Mouse (Mus musculus): ENCODE measurements around the gene Myo18a. TPM values are rescaled to one million over a fixed set of nuclear protein-coding genes. Genes with fewer than 3 reads are reported as not detected.
"Not testable (repeated sequence)": the region's sequence is repeated elsewhere in the genome, so short reads cannot be mapped to it uniquely, and the experiment has no call there.

Myo18a gene
- polyA plus RNA-seq, 1 experiment from 2014 or later = 32.4 TPM

DNA sequence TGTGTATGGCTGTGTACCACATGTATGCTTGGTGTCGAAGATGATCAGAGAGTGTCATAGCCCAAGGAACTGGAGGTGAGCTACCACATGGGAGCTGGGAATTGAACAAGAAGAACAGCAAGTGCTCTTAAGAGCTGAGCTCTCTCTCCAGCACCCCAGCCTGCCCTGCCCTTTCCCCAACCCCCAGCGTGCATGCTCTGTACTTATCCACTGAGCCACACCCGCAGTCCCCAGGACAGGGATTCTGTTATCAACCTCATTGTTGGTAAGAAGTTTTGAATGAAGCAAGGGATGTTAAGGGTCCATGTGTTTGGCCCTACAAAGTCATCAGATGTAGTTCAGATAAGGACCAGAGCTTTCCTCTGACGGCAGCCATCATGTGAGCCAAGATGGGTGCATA is 16.4 kb upstream of the Myo18a start:
- no peaks in the 10 kb centered on the region for H3K4me1 ChIP-seq (ENCODE audit: insufficient read depth, low read length)
- no peak overlapping the region for H3K4me2 ChIP-seq (replicated peaks; ENCODE audit: low read depth, low read length)
- no peak for ATAC-seq (ENCODE audit: low FRiP score, low TSS enrichment)
- no peaks in the 10 kb centered on the region for H3K36me3 ChIP-seq (ENCODE audit: insufficient read depth, low read length)
- no peak overlapping the region for H3K9ac ChIP-seq (replicated peaks; ENCODE audit: low read length)
- 93% methylated on average over 4 of the region's 4 CpGs for WGBS
- no peak overlapping the region for H3K27ac ChIP-seq (ENCODE audit: low read length)
- no peak overlapping the region for H3K4me3 ChIP-seq (ENCODE audit: low read length)
- no peaks in the 10 kb centered on the region for H3K9me3 ChIP-seq (ENCODE audit: low read length)
- no peaks in the 10 kb centered on the region for H3K27me3 ChIP-seq (ENCODE audit: insufficient read depth, low read length)

DNA sequence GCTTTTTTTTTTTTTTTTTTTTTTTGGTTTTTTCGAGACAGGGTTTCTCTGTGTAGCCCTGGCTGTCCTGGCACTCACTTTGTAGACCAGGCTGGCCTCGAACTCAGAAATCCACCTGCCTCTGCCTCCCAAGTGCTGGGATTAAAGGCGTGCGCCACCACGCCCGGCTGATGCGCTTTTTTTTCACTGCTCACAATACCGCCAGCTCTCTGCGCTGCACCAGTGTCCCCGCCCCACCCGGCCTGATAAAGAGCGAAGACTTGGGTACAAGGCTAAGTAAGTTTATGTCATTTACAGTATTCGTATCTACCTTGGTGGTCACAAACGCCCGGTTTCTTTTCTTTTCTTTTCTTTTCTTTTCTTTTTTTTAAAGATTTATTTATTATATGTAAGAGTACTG is 15.9 kb upstream of the Myo18a start:
- not testable (repeated sequence) for H3K4me2 ChIP-seq (replicated peaks; ENCODE audit: low read depth, low read length); H3K27me3 ChIP-seq (ENCODE audit: insufficient read depth, low read length); H3K9me3 ChIP-seq (ENCODE audit: low read length); ATAC-seq (ENCODE audit: low FRiP score, low TSS enrichment); H3K4me3 ChIP-seq (ENCODE audit: low read length); H3K27ac ChIP-seq (ENCODE audit: low read length); H3K4me1 ChIP-seq (ENCODE audit: insufficient read depth, low read length); H3K9ac ChIP-seq (replicated peaks; ENCODE audit: low read length); H3K36me3 ChIP-seq (ENCODE audit: insufficient read depth, low read length)
- WGBS = 97% methylated on average over 13 of the region's 15 CpGs

DNA sequence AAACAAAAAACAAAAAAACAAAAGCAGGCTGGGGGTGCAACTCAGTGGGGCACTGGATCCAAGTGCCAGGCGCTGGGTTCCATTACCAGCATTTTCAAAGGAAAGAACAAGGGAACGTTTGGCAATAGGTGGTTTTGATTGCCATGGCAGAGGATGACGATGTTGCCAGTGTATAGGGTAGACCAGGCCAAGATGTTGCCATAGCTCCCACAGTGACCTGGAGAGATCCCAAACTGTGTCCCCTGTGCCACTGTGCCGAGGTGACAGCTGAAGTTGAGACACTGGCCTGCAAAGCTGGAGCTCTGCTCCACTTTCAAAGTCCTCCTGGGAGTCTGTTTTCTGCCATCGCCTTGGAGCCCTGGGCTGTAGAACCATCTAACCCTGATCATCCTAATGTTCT is 14.1 kb upstream of the Myo18a start:
- ATAC-seq (ENCODE audit: low FRiP score, low TSS enrichment) = no peak
- 85% methylated on average over 5 of the region's 5 CpGs for WGBS
- Histone ChIP-seq H3K36me3 (ENCODE audit: insufficient read depth, low read length) (no peaks in the 10 kb centered on the region), H3K27ac (ENCODE audit: low read length) (no peak overlapping the region), H3K9me3 (ENCODE audit: low read length) (no peaks in the 10 kb centered on the region), H3K9ac (replicated peaks; ENCODE audit: low read length) (no peak overlapping the region), H3K4me1 (ENCODE audit: insufficient read depth, low read length) (no peaks in the 10 kb centered on the region), H3K27me3 (ENCODE audit: insufficient read depth, low read length) (no peaks in the 10 kb centered on the region), H3K4me3 (ENCODE audit: low read length) (no peak overlapping the region), H3K4me2 (replicated peaks; ENCODE audit: low read depth, low read length) (no peak overlapping the region)

DNA sequence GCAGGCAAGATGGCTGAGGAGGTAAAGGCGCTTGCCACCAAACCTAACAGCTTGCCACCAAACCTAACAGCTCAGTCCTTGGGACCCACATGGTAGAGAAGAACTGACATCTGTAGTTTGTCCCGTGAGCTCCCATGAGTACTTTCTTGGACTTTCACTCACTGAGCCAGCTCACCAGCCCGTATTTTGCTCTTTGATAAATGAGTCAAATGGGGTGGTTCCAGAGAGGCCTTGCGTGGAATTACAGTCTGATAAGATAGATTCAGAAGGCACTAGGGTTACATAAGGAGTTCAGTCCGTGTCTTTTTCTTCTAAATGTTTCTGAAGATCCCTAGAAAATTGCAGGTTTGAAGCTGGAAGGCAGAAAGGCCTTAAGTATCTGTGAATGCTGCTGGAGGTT is 10.5 kb upstream of the Myo18a start:
- Histone ChIP-seq H3K4me3 (ENCODE audit: low read length) (no peak overlapping the region), H3K36me3 (ENCODE audit: insufficient read depth, low read length) (no peaks in the 10 kb centered on the region), H3K4me2 (replicated peaks; ENCODE audit: low read depth, low read length) (no peak overlapping the region), H3K27ac (ENCODE audit: low read length) (no peak overlapping the region), H3K9me3 (ENCODE audit: low read length) (no peaks in the 10 kb centered on the region), H3K9ac (replicated peaks; ENCODE audit: low read length) (no peak overlapping the region), H3K4me1 (ENCODE audit: insufficient read depth, low read length) (no peaks in the 10 kb centered on the region), H3K27me3 (ENCODE audit: insufficient read depth, low read length) (no peaks in the 10 kb centered on the region)
- no peak for ATAC-seq (ENCODE audit: low FRiP score, low TSS enrichment)
- 77% methylated on average over 5 of the region's 5 CpGs for WGBS

DNA sequence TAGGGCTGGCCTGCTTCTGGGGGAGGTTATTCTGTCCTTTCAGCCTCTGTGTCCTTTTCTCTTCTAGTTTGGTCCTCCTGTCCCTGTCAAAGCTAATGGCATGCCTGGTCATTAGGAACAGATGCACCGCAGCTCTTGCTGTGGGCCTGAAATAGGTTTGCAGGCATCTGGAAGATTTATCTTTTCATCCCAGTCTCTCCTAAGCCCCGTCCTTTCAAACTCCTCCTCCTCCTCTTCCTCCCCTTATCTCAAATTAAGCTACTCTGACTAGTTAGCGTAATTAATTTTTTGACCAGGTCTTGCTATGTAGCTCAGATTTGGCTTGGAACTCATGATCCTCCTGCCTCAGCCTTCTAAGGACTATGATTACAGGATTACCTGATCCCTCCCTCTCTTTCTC is 9.6 kb upstream of the Myo18a start:
- no peaks in the 10 kb centered on the region for H3K27me3 ChIP-seq (ENCODE audit: insufficient read depth, low read length)
- H3K36me3 ChIP-seq (ENCODE audit: insufficient read depth, low read length) = no peaks in the 10 kb centered on the region
- H3K4me3 ChIP-seq (ENCODE audit: low read length) = no peak overlapping the region
- H3K9me3 ChIP-seq (ENCODE audit: low read length) = no peaks in the 10 kb centered on the region
- no peak overlapping the region for H3K4me2 ChIP-seq (replicated peaks; ENCODE audit: low read depth, low read length)
- ATAC-seq (ENCODE audit: low FRiP score, low TSS enrichment) = no peak
- no peak overlapping the region for H3K27ac ChIP-seq (ENCODE audit: low read length)
- 59% methylated on average over 3 of the region's 3 CpGs for WGBS
- no peaks in the 10 kb centered on the region for H3K4me1 ChIP-seq (ENCODE audit: insufficient read depth, low read length)
- no peak overlapping the region for H3K9ac ChIP-seq (replicated peaks; ENCODE audit: low read length)

DNA sequence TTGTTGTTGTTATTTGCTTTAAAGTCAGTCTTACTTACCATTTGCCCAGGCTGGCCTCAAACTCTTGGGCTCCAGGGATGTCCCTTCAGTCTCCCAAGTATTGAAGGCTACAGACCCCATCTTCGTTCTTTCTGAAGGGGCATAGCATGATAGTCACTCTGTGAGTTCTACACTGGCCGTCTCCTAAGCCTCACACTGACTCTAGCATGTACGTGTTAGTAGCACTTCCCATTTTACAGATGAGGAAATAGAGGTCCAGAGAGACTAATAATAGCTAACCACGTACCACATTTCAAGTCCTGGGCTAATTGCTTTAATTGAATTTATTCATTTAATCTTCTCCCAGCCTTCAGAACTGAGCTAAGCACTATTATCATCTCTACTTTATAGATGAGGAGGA is 3.0 kb upstream of the Myo18a start:
- H3K36me3 ChIP-seq (ENCODE audit: insufficient read depth, low read length) = no peaks in the 10 kb centered on the region
- H3K27me3 ChIP-seq (ENCODE audit: insufficient read depth, low read length) = no peaks in the 10 kb centered on the region
- H3K9me3 ChIP-seq (ENCODE audit: low read length) = no peaks in the 10 kb centered on the region
- no peak for ATAC-seq (ENCODE audit: low FRiP score, low TSS enrichment)
- peaks cover 13% of the 10 kb centered on the region for H3K4me1 ChIP-seq (ENCODE audit: insufficient read depth, low read length)
- H3K4me3 ChIP-seq (ENCODE audit: low read length) = no peak overlapping the region
- H3K4me2 ChIP-seq (replicated peaks; ENCODE audit: low read depth, low read length) = no peak overlapping the region
- no peak overlapping the region for H3K9ac ChIP-seq (replicated peaks; ENCODE audit: low read length)
- 87% methylated on average over 4 of the region's 4 CpGs for WGBS
- H3K27ac ChIP-seq (ENCODE audit: low read length) = no peak overlapping the region

DNA sequence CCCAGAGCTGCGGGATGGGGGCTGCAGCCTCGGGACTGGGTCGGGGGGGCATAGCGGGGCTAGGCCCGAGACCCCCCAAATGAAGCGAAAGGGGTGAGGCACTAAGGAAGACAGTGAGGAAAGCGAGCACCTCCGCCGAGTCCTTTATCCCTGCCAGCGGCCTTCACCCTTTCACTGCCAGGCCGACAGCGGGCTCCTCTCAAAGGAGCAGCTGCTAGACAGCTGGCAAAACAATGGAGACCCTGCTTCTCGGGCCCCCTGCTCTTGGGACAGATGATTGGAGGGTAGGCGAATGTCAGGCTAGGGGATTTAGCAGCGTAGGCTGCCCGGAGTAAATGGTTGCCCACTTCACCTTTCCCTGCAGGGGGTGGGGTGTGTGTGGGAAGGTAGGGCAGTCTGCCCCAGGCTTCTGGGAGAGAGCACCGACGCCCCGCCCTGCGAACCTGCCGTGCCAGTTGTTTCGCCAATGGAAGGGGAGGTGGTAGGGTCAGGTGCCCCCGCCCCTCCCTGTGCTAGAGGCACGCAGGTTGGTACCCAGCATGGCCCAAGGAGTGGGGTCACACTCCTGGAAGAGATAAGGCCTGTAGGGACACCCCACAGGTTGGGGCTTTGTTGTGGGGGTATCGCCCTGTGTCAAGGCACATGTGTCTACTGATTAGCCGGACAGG is 761 bp downstream of the Myo18a start:
- Histone ChIP-seq H3K4me1 (ENCODE audit: insufficient read depth, low read length) (peaks cover 38% of the 10 kb centered on the region), H3K9ac (replicated peaks; ENCODE audit: low read length) (peak overlapping the region; percentile 91), H3K4me2 (replicated peaks; ENCODE audit: low read depth, low read length) (peak overlapping the region; percentile 74), H3K36me3 (ENCODE audit: insufficient read depth, low read length) (no peaks in the 10 kb centered on the region), H3K27ac (ENCODE audit: low read length) (peak overlapping the region; percentile 91), H3K4me3 (ENCODE audit: low read length) (peak overlapping the region; percentile 80), H3K9me3 (ENCODE audit: low read length) (no peaks in the 10 kb centered on the region), H3K27me3 (ENCODE audit: insufficient read depth, low read length) (no peaks in the 10 kb centered on the region)
- 5% methylated on average over 23 of the region's 26 CpGs for WGBS
- ATAC-seq (ENCODE audit: low FRiP score, low TSS enrichment) = peak; percentile 36

DNA sequence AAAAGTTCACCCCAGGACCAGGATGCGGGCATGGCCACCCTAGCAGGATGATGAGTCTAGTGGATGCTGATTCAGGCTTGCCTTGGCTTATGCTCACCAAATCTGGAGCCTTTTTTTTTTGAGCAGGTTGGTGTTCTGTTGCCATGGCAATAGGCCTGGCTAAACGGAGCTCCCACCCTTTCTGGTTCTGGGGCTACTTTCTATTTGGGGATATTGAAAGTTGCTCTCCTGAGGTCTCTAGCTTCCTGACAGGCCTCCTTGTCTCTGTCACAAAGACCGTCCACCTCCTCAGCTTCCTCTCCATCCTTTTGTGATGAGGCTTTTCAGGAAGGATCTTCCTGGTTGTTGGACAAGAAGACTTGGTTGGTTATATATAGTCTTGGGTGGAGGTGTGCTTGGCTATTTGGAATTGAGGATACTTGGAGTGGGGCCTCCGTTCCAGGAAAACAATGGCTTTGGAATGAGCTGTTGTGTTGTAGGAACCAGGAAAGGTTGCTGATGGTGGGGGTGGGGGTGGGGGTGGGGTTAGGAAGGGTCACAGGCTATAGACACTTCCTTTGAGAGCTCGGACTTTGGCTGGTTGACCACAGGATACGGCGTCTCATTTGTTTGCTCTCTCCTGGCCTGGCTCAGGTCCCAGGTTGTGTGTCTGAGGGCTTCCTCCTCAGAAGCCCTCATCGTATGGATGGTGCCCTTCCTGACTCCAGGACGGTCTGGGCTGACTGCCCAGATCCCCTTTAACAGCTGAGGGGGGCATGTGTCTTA is 1.8 kb downstream of the Myo18a start:
- no peaks in the 10 kb centered on the region for H3K36me3 ChIP-seq (ENCODE audit: insufficient read depth, low read length)
- H3K9ac ChIP-seq (replicated peaks; ENCODE audit: low read length) = peak overlapping the region; percentile 39; the same call in 1 of the 2 replicates
- peak; percentile 33; the same call in 1 of the 2 replicates for ATAC-seq (ENCODE audit: low FRiP score, low TSS enrichment)
- peaks cover 43% of the 10 kb centered on the region for H3K4me1 ChIP-seq (ENCODE audit: insufficient read depth, low read length)
- H3K27ac ChIP-seq (ENCODE audit: low read length) = peak overlapping the region; percentile 91
- H3K4me3 ChIP-seq (ENCODE audit: low read length) = peak overlapping the region; percentile 80
- H3K4me2 ChIP-seq (replicated peaks; ENCODE audit: low read depth, low read length) = peak overlapping the region; percentile 74
- 48% methylated on average over 9 of the region's 9 CpGs for WGBS
- H3K9me3 ChIP-seq (ENCODE audit: low read length) = no peaks in the 10 kb centered on the region
- no peaks in the 10 kb centered on the region for H3K27me3 ChIP-seq (ENCODE audit: insufficient read depth, low read length)

DNA sequence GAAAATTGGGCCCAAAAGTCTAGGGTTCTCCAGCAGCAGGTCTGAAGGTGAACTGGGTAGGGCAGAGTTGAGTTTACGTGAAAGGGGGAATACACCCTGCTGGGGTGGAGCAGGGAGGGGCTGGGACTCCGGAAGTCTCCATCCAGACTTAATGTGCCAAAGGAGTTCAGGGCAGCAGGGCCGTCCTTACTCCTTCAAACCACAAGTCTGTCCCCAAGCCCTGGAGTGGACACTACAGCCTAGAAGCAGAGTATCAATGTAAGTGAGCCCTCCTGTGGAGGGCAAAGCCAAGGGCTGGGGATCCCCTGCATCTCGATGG is 2.4 kb downstream of the Myo18a start:
- Histone ChIP-seq H3K9ac (replicated peaks; ENCODE audit: low read length) (peak overlapping the region; percentile 39; the same call in 1 of the 2 replicates), H3K4me3 (ENCODE audit: low read length) (peak overlapping the region; percentile 17), H3K27me3 (ENCODE audit: insufficient read depth, low read length) (no peaks in the 10 kb centered on the region), H3K9me3 (ENCODE audit: low read length) (no peaks in the 10 kb centered on the region), H3K27ac (ENCODE audit: low read length) (peak overlapping the region; percentile 91), H3K4me2 (replicated peaks; ENCODE audit: low read depth, low read length) (peak overlapping the region; percentile 74), H3K36me3 (ENCODE audit: insufficient read depth, low read length) (no peaks in the 10 kb centered on the region), H3K4me1 (ENCODE audit: insufficient read depth, low read length) (peaks cover 44% of the 10 kb centered on the region)
- ATAC-seq (ENCODE audit: low FRiP score, low TSS enrichment) = no peak
- WGBS = 41% methylated on average over 4 of the region's 4 CpGs

DNA sequence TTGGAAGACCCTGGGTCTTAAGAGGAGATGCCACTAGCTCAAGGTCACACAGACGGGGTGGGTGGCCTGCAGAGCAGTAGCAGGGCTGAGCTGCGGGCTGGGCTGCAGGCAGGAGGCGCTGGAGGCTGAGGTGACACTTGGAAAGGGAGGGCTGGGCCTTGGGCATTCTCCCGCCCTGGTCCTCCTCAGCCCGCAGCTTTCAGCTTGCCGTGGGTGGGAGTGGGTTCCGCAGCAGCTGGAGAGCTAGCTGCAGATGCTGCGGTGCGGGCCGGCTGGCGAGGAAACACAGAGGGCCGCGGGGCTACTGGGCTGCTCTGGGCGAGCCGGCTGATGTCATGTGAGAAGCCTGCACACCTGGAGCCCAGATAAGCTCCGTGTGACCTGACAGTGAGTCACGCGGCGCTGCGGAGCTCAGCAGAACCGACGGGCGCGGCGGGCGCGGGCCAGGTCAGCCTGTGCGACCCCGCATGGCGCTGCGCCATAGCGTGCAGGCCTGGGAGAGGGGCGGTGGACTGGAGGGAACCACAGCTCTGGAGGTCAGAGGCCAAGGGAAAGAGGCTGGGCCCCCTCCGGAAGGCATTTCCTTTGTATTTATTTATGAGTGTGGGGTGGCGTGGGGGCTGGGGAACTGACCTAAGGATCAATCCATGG is 3.4 kb downstream of the Myo18a start:
- H3K4me3 ChIP-seq (ENCODE audit: low read length) = peak overlapping the region; percentile 44
- no peaks in the 10 kb centered on the region for H3K9me3 ChIP-seq (ENCODE audit: low read length)
- H3K27ac ChIP-seq (ENCODE audit: low read length) = peak overlapping the region; percentile 91
- H3K27me3 ChIP-seq (ENCODE audit: insufficient read depth, low read length) = no peaks in the 10 kb centered on the region
- under 1% methylated on average over 35 of the region's 35 CpGs for WGBS
- no peaks in the 10 kb centered on the region for H3K36me3 ChIP-seq (ENCODE audit: insufficient read depth, low read length)
- peak; percentile 72 for ATAC-seq (ENCODE audit: low FRiP score, low TSS enrichment)
- peak overlapping the region; percentile 74 for H3K4me2 ChIP-seq (replicated peaks; ENCODE audit: low read depth, low read length)
- H3K9ac ChIP-seq (replicated peaks; ENCODE audit: low read length) = peak overlapping the region; percentile 65
- peaks cover 44% of the 10 kb centered on the region for H3K4me1 ChIP-seq (ENCODE audit: insufficient read depth, low read length)

All from kidney, embryonic 16.5 days (tissue).